Mouse (Mus musculus): Measurements from ENCODE around the gene Pou6f2.

- no peak for TF ChIP-seq CTCF (IDR thresholded peaks at IDR 0.05; ENCODE audit: control insufficient read depth, insufficient read depth, insufficient replicate concordance, low read depth, low read length)
- no peak for TF ChIP-seq POLR2A (IDR thresholded peaks at IDR 0.05; ENCODE audit: control insufficient read depth, low read depth, low read length)
These were observed 263.8 kb downstream of the Pou6f2 start for GRCm38 (mm10) chr13:18133646-18134045.
